Mouse (Mus musculus): ENCODE results near the gene Mettl7a2. TPM values are rescaled to one million over a fixed set of nuclear protein-coding genes. Genes with fewer than 3 reads are reported as not detected.

Mettl7a2 gene
- polyA plus RNA-seq, 1 experiment, result 2.5 TPM

GRCm38 (mm10) chr15:100349496-100349895, 3.5 kb upstream of the Mettl7a2 start:
- no peak for TF ChIP-seq GATA1 (IDR thresholded peaks at IDR 0.05; ENCODE audit: low read length)

GRCm38 (mm10) chr15:100351501-100352060, 1.4 kb upstream of the Mettl7a2 start:
- TF ChIP-seq GATA1 (IDR thresholded peaks at IDR 0.05; ENCODE audit: low read length), result no peak

GRCm38 (mm10) chr15:100355876-100356275, 2.9 kb downstream of the Mettl7a2 start:
- no peak for TF ChIP-seq GATA1 (IDR thresholded peaks at IDR 0.05; ENCODE audit: low read length)

DNA sequence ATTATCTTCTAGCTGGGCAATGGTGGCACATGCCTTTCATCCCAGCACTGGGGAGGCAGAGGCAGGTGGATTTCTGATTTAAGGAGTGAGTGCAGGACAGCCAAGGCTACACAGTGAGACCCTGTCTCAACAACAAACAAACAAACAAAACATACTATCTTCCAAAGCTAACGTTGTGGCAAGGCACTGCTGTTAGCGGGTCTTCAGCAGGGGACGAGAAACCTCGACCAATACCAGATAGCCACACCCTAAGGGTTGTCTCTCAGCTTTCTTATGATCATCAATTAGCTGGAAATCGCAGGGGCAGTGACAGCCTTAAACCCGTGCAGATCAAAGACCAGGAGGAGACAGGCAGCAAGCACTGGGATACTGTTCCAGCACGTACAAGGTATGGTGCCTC, 11.2 kb downstream of the Mettl7a2 start, which contains the start of gene Higd1c:
Gene Higd1c (plus strand): TSS at position 301 of the 400 bp plus-strand sequence.
- TF ChIP-seq GATA1 (IDR thresholded peaks at IDR 0.05; ENCODE audit: low read length), result no peak

DNA sequence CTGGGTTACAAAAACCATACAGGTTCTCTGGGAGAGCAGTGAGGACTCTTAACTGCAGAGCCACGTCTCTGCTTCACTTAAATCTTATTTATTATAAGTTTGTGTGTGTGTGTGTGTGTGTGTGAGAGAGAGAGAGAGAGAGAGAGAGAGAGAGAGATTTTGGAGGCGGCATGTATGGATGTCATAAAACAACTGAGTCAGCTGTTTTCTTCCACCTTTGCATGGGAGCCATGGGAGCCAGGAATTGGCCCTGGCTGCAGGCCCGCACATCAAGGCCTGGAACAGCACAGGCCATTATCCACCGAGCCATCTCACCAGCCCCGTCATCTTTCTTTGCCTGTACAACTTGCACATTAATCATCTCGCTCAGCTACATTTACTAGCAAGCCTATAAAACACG, 14.1 kb downstream of the Mettl7a2 start:
- TF ChIP-seq GATA1 (IDR thresholded peaks at IDR 0.05; ENCODE audit: low read length), result no peak

DNA sequence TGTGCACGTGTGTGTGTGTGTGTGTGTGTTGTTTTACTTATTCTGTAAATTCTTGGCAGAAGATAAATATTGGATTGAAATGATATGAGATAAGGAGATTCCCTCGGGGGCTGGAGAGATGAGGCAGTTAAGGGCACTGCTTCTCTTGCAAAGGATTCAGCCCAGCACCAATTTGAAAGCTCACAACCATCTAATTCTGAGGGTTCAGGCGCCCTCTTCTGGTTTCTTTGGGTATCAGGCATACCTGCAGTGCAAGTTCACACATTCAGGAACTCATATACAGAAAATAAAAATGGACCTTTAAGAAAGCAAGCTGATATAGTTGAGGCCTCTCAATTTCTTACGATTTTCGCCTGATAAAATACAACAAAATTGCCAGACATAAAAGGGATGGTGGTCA, 22.1 kb downstream of the Mettl7a2 start:
- no peak for TF ChIP-seq GATA1 (IDR thresholded peaks at IDR 0.05; ENCODE audit: low read length)

- no peak for TF ChIP-seq GATA1 (IDR thresholded peaks at IDR 0.05; ENCODE audit: low read length)
These were observed 26.7 kb downstream of the Mettl7a2 start for GRCm38 (mm10) chr15:100379658-100380057.

DNA sequence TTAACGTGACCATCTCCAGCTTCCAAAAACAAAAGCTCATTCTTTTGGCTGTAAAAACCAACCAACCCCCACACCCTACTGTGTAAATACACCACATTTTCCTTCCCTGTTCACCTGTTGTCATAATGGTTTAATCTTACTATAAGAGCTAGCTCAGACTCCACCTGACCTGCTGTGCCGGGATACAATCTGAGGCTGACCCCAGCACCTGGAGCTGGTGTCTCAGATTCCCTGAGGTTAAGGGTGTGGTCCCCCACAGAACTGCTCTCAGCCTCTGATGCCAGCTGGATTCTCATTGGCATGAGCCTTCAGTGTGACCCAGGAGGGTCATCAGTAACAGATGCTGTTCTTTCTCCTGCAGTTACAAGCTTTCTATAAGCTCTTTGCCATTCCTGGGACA, 27.1 kb downstream of the Mettl7a2 start:
- TF ChIP-seq GATA1 (IDR thresholded peaks at IDR 0.05; ENCODE audit: low read length), result no peak

DNA sequence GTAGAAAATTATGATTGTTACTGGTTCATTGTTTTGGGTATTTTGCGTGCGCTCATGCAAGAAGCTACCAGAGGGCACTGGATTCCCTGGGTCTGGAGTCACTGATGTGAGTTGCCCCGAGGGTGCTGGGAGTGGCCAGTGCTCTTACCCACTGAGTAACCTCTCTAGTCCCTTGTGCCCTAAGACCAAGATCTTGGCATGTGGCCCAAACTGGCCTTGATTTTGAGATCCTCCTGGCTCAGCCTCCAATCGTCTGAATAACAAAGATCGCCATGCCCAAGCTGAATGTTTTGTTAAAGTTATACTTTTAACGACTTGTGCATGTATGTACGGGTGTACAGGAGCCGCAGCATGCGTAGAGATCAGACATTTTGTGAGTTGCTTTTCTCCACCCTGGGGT, 32.7 kb downstream of the Mettl7a2 start:
- no peak for TF ChIP-seq GATA1 (IDR thresholded peaks at IDR 0.05; ENCODE audit: low read length)

DNA sequence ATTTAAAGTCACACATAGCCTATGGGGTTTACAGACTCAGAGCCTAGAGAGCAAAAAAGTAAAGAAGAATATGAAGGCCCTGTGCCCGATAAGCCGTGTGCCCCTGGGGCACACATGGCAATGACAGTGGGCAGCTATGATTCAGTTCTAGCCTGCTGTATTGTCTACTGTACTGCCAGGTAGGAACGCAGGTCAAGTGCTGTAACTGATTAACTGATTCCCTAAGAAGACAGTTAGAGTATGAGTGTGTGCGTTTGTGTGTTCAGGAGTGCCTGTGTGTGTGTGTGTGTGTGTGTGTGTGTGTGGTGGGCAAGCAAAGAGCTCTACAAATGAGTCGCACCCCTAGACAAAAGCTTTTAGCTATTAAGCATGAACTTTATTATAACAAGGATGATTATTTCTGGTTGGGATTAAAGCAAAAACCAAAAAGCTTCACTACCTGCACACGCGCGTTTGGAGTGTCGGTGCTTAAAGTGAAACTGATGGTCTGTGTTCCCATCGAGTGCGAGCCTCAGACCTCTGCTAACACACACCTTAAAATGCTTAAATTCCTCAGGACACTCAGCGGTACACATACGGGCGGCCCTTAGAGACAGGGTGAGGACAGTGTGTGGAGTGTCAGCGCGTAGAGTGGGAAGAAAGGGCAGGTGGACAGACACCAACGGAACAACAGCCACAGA, 34.7 kb downstream of the Mettl7a2 start:
- no peak for TF ChIP-seq GATA1 (IDR thresholded peaks at IDR 0.05; ENCODE audit: low read length)

DNA sequence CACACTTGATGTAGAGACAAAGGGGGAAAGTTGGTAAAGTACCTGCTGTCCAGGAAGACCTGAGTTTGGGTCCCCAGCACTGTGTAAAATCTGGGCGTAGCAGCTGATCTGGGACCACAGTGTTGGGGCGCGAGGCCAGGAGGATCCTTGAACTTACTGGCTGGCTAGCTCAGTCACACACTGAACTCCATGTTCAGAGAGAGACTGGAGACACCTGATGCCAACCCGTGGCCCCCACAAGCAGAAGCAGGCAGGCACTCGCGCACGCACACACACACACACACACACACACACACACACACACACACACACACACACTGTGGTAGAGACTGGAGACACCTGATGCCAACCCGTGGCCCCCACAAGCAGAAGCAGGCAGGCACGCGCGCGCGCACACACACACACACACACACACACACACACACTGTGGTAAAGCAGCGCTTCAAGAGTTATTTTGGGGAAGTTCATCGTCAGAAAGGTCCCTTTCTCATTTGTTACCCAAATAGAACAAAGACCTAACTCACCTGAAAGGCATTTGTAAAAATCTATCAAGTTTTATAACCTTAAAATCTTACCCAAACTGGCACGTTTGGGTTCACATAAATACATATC, 35.3 kb downstream of the Mettl7a2 start:
- no peak for TF ChIP-seq GATA1 (IDR thresholded peaks at IDR 0.05; ENCODE audit: low read length)

DNA sequence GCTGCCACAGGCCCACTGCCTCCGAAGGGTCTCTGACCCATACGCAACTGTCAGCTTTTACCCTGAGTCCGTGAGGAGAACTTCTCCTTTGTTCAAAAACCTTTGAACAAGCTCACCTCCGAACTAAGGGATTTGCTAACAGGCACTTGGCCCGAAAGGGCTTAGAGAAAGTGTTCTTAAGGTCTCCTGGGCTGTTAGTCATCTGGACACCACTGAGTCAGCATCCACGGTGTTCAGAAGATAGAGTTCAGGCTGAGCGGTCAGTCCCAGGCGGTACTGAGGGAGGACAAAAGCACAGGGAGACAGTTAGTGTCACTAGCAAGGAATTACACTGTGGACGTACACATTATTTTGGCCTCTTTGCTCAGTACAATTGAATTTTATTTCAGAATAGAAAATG, 35.9 kb downstream of the Mettl7a2 start:
- TF ChIP-seq GATA1 (IDR thresholded peaks at IDR 0.05; ENCODE audit: low read length), result no peak

GRCm38 (mm10) chr15:100391066-100391465, 38.1 kb downstream of the Mettl7a2 start:
- TF ChIP-seq GATA1 (IDR thresholded peaks at IDR 0.05; ENCODE audit: low read length), result no peak

DNA sequence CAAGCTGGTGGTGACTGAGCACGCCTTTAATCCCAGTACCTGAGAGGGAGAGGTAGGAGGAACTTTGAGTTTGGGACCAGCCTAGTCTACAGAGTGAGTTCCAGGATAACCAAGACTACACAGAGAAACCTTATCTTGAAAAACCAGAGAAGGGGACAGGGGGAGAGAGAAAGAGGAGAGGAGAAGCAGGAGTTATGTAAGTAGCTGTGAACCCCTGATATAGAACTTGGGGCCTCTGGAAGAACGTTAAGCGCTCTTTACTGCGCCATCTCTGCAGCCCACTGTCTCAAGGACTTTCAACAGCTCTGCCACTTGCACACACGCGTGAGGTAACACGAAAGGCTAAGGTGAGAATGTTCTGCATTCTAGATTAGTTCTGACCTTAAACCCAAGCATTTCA, 38.6 kb downstream of the Mettl7a2 start:
- TF ChIP-seq GATA1 (IDR thresholded peaks at IDR 0.05; ENCODE audit: low read length), result no peak

- TF ChIP-seq GATA1 (IDR thresholded peaks at IDR 0.05; ENCODE audit: low read length), result no peak
These were observed 40.0 kb downstream of the Mettl7a2 start for GRCm38 (mm10) chr15:100393016-100393415.

GRCm38 (mm10) chr15:100395561-100395960, 42.6 kb downstream of the Mettl7a2 start:
- TF ChIP-seq GATA1 (IDR thresholded peaks at IDR 0.05; ENCODE audit: low read length), result no peak

Measured in G1E-ER4 (cell line).